18 mouse cellular contexts compared by ENCODE assay signal in the genomic region with DNA sequence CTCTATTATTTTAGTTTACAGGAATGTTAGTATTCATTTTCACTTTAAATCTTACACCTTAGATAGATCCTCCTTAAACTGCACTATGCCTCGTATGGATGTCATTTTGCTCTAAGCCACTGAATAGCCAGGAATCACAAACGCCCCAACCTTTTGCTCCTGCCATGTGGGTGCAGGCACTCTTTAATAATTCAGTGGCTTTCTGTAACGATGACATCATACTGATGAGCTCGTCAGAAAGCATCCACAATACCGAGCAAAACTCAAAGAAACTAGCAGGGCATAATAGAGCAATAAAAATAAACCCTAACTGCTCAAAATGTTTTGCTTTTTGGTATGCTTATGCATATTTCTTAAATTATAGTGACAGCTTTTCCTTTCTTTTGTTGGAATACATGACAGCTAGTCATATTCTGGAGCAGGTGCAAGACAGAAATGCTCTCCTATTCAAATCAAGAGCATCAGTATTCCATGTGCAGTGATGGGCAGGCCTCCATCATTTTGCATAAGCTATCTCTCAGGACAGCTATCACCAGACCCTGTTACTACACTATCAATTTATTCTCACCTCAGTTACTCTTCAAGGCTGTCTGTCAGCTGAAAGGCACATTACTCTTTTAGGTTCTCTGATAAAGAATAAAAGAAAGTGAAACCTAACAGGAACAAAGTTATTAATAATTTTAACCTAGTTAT. TPM values are rescaled to one million over a fixed set of nuclear protein-coding genes. Genes with fewer than 3 reads are reported as not detected.
DNase-seq lines count a peak whose midpoint lies in the region; ATAC-seq and TF ChIP-seq lines count a peak whose summit lies in the region.
"Had no signal": no experiment of that assay in that cellular context is flagged by ENCODE, and none has a peak within 500 bp of the region (broad histone marks: within the 10 kb centered on the region; RNA-seq: fewer than 3 reads in every experiment).

No protein-coding gene starts in this region.

- H3K36me3 ChIP-seq in forebrain, postnatal 0 days (ENCODE audit: insufficient read depth) = no peaks in the 10 kb centered on the region
- no peaks in the 10 kb centered on the region for H3K36me3 ChIP-seq in midbrain, embryonic 13.5 days
- no peaks in the 10 kb centered on the region for H3K36me3 ChIP-seq in neural tube, embryonic 15.5 days
- H3K36me3 ChIP-seq: G1E; limb, embryonic 15.5 days; stomach, embryonic 15.5 days had no signal

- peak; percentile 85 for ATAC-seq in forebrain, postnatal 0 days
- ATAC-seq in midbrain, embryonic 13.5 days = peak; percentile 93
- peak; percentile 66; the same call in 1 of the 2 replicates for ATAC-seq in neural tube, embryonic 15.5 days (ENCODE audit: low FRiP score)
- ATAC-seq in monocyte, adult 5-6 weeks (replicated peaks; ENCODE audit: insufficient number of reproducible peaks, low FRiP score, low TSS enrichment, poor library complexity, severe bottlenecking) = no peak

- no peak overlapping the region for H3K4me2 ChIP-seq in forebrain, postnatal 0 days (ENCODE audit: low read depth)
- no peak overlapping the region for H3K4me2 ChIP-seq in midbrain, embryonic 13.5 days (replicated peaks)
- no peak overlapping the region for H3K4me2 ChIP-seq in neural tube, embryonic 15.5 days
- H3K4me2 ChIP-seq: limb, embryonic 15.5 days; stomach, embryonic 15.5 days had no signal

- H3K27me3 ChIP-seq in forebrain, postnatal 0 days (ENCODE audit: insufficient read depth, low read length) = no peaks in the 10 kb centered on the region
- no peaks in the 10 kb centered on the region for H3K27me3 ChIP-seq in midbrain, embryonic 13.5 days
- no peaks in the 10 kb centered on the region for H3K27me3 ChIP-seq in neural tube, embryonic 15.5 days (replicated peaks)
- H3K27me3 ChIP-seq: limb, embryonic 15.5 days; stomach, embryonic 15.5 days had no signal

- no peak overlapping the region for H3K4me3 ChIP-seq in forebrain, postnatal 0 days (ENCODE audit: low read depth, low read length)
- no peak overlapping the region for H3K4me3 ChIP-seq in midbrain, embryonic 13.5 days (replicated peaks)
- no peak overlapping the region for H3K4me3 ChIP-seq in neural tube, embryonic 15.5 days (replicated peaks)
- H3K4me3 ChIP-seq: limb, embryonic 15.5 days; stomach, embryonic 15.5 days had no signal

- no peaks in the 10 kb centered on the region for H3K9me3 ChIP-seq in forebrain, postnatal 0 days (ENCODE audit: low read length)
- no peaks in the 10 kb centered on the region for H3K9me3 ChIP-seq in midbrain, embryonic 13.5 days
- H3K9me3 ChIP-seq in neural tube, embryonic 15.5 days (replicated peaks) = no peaks in the 10 kb centered on the region
- H3K9me3 ChIP-seq: G1E; limb, embryonic 15.5 days; stomach, embryonic 15.5 days had no signal

- WGBS in forebrain, postnatal 0 days = 18% methylated on average over 5 of the region's 5 CpGs
- 33% methylated on average over 5 of the region's 5 CpGs for WGBS in midbrain, embryonic 13.5 days
- WGBS in neural tube, embryonic 15.5 days = 36% methylated on average over 5 of the region's 5 CpGs

- no peak for TF ChIP-seq CTCF in forebrain, postnatal 0 days (IDR thresholded peaks at IDR 0.05; ENCODE audit: low read depth)

- no peaks in the 10 kb centered on the region for H3K4me1 ChIP-seq in forebrain, postnatal 0 days (ENCODE audit: insufficient read depth)
- peaks cover 11% of the 10 kb centered on the region for H3K4me1 ChIP-seq in midbrain, embryonic 13.5 days (replicated peaks)
- no peaks in the 10 kb centered on the region for H3K4me1 ChIP-seq in neural tube, embryonic 15.5 days
- H3K4me1 ChIP-seq: limb, embryonic 15.5 days; stomach, embryonic 15.5 days had no signal

- no peak overlapping the region for H3K9ac ChIP-seq in forebrain, postnatal 0 days
- H3K9ac ChIP-seq in midbrain, embryonic 13.5 days (replicated peaks) = no peak overlapping the region
- H3K9ac ChIP-seq in neural tube, embryonic 15.5 days (replicated peaks) = no peak overlapping the region
- H3K9ac ChIP-seq: limb, embryonic 15.5 days; stomach, embryonic 15.5 days had no signal

- no peak overlapping the region for H3K27ac ChIP-seq in forebrain, postnatal 0 days (ENCODE audit: low read depth, low read length)
- 0 out of 2 replicates have a peak overlapping the region, but pooled peaks have one; percentile 39 for H3K27ac ChIP-seq in midbrain, embryonic 13.5 days
- H3K27ac ChIP-seq in neural tube, embryonic 15.5 days (replicated peaks) = no peak overlapping the region
- H3K27ac ChIP-seq: limb, embryonic 15.5 days; stomach, embryonic 15.5 days had no signal

- DNase-seq in layer of hippocampus, postnatal 14 days (ENCODE audit: low spot score in 2 of 2) = peak; percentile 6 to 16
- DNase-seq in layer of hippocampus, adult 8-10 months (ENCODE audit: low spot score in 2 of 2) = no peak
- peak; percentile 27 for DNase-seq in forebrain, postnatal 0 days
- DNase-seq in left cerebral cortex, adult 8-10 months (ENCODE audit: low spot score in 2 of 2) = no peak
- DNase-seq in urinary bladder, postnatal 25 days (ENCODE audit: low spot score) = no peak
- DNase-seq: adrenal gland, postnatal 10 days; cerebellum, adult 8-10 months; heart, adult 11 months; lung, adult 18-20 months; lung, postnatal 36 days had no signal

RNA-seq across cellular contexts. Expression of a gene that starts 11.8 kb away (rescaled TPM):
- total RNA-seq in layer of hippocampus, postnatal 14 days (2021) = 100 to 1,000 TPM; 218 to 229 TPM
- 100 to 1,000 TPM; 243 to 267 (median 257) TPM for total RNA-seq in layer of hippocampus, adult 8-10 months (2022)
- total RNA-seq in forebrain, postnatal 0 days (2014; rRNA removed) = 40.4 and 54.0 TPM in 2 replicates
- 22.7 and 34.8 TPM in 2 replicates for polyA plus RNA-seq in forebrain, postnatal 0 days (2015; fragmentation: Nextera tagmentation; extraction: Ambion mirVana)
- 28.9 and 34.3 TPM in 2 replicates for polyA plus RNA-seq in midbrain, embryonic 13.5 days (2015; fragmentation: Nextera tagmentation; extraction: Ambion mirVana)
- 37.9 and 42.2 TPM in 2 replicates for polyA plus RNA-seq in neural tube, embryonic 15.5 days (2015; fragmentation: Nextera tagmentation; extraction: Ambion mirVana)
- 100 to 1,000 TPM; 168 to 203 (median 193) TPM for total RNA-seq in left cerebral cortex, adult 8-10 months (2022)
- 28.1 to 79.9 TPM (median 43.7 TPM) in 3 replicates for total RNA-seq in monocyte, adult 5-6 weeks (2017)
- polyA plus RNA-seq: G1E had no signal

RNA-seq across cellular contexts. Expression of a gene that starts 47.1 kb away (rescaled TPM):
- not detected for total RNA-seq in layer of hippocampus, postnatal 14 days (2021)
- total RNA-seq in layer of hippocampus, adult 8-10 months (2022) = under 1 TPM in 1 of 4 experiments, not detected in 3; 0.64 TPM
- total RNA-seq in forebrain, postnatal 0 days (2014; rRNA removed) = not detected in 2 replicates
- 0.23 and 0.45 TPM in 2 replicates for polyA plus RNA-seq in forebrain, postnatal 0 days (2015; fragmentation: Nextera tagmentation; extraction: Ambion mirVana)
- polyA plus RNA-seq in midbrain, embryonic 13.5 days (2015; fragmentation: Nextera tagmentation; extraction: Ambion mirVana) = not detected in 2 replicates
- polyA plus RNA-seq in neural tube, embryonic 15.5 days (2015; fragmentation: Nextera tagmentation; extraction: Ambion mirVana) = not detected in 2 replicates
- 1 to 10 TPM; 1.1 to 1.5 (median 1.4) TPM for total RNA-seq in left cerebral cortex, adult 8-10 months (2022)
- not detected in 3 replicates for total RNA-seq in monocyte, adult 5-6 weeks (2017)
- total RNA-seq: adrenal gland, postnatal 10 days; G1E had no signal
- polyA plus RNA-seq: G1E; heart, embryonic 14.5 days; kidney, embryonic 14.5 days; limb, embryonic 15.5 days; stomach, embryonic 15.5 days had no signal

Comparison
In these comparisons a context has a peak if more than half of its experiments do, and no peak if none do; other contexts are left out.
1. DNase-seq: peak in layer of hippocampus, postnatal 14 days (2 of 2) and forebrain, postnatal 0 days (single experiment); none in layer of hippocampus, adult 8-10 months (0 of 2), left cerebral cortex, adult 8-10 months (0 of 2) and urinary bladder, postnatal 25 days (single experiment).